Mouse (Mus musculus): ENCODE measurements at regions not wholly inside any gene's neighbourhood (a gene's known extent, or its start where the extent isn't known, plus 50 kb on each side); places are given as distances from the start of the nearest gene placed in this dataset.

DNA sequence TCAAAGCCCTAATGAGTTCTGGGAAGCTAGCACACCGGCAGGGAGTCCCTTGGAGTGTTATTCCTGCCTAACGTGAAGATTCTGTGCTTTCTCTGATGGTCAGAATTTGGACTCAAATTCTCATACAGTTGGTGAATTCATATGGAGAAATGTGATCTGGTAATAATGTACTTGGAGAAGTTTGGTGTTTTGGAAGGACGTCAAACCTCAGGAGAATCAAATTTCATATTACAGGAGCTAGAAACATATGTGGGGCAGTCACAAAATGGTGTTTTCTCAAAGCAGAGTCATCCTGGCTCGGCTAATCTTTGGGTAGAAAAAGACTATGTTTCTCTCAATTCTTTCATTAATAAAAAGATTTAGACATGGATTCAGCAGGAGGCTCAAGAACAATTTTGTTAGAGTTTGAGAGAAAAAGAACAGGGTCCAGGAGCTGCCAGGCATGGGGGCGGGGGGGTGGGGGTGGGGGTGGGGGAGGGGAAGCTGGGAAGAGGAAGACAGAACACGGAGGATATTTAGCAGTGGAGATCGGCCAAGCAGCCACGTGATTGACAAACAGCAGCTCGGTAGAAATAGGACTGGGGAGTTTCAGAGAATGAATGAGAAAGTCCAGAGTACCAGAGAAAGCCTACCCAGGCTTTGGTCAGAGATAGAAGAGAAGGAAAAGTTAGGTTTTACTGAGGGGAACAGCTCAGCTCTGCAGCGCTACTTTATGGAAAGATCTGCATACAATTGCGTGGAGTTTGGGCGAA is 130.6 kb downstream of the Sp3 start:
- TF ChIP-seq CTCF (IDR thresholded peaks at IDR 0.05 in 2 of 3, conservative IDR thresholded peaks at IDR 0.05 in 1 of 3; ENCODE audit: control insufficient read depth in 1 of 3, insufficient read depth in 1 of 3, low read depth in 2 of 3, low read length in 3 of 3, poor library complexity in 1 of 3, severe bottlenecking in 1 of 3) (no peak), POLR2A (IDR thresholded peaks at IDR 0.05; ENCODE audit: control insufficient read depth in 1 of 2, insufficient read depth in 1 of 2, low read depth in 1 of 2, low read length in 2 of 2, poor library complexity in 1 of 2) (no peak), USF1 (IDR thresholded peaks at IDR 0.05; ENCODE audit: low read depth, low read length) (peak; percentile 46; the same call in 1 of the 2 replicates)

Measured in MEL (cell line).